Mouse (Mus musculus) hindbrain, embryonic 14.5 days (tissue): ENCODE results near the gene Nphp4. TPM values are rescaled to one million over a fixed set of nuclear protein-coding genes. Genes with fewer than 3 reads are reported as not detected.

Experiments
- ATAC-seq: fragments of 200-750 bp; cut with Nextera tagmentation; 2 replicates; pipeline ENCODE4 v1.8.0; 2017; ENCODE audit warnings: moderate number of reproducible peaks, mild to moderate bottlenecking, moderate TSS enrichment, moderate library complexity; ENCODE audit not compliant: low FRiP score
- DNase-seq: peaks from one replicate; pipeline ENCODE4 v3.0.0-alpha.2; 2015; ENCODE audit warnings: low spot score
- H3K27ac ChIP-seq: fragments of 300-500 bp; sonication (generic); 2 replicates; pipeline ENCODE4 v1.5.1; 2014; ENCODE audit warnings: mild to moderate bottlenecking, moderate library complexity
- H3K27me3 ChIP-seq: fragments of 300-500 bp; sonication (generic); 2 replicates; pipeline ENCODE4 v1.6.1; 2014; ENCODE audit warnings: mild to moderate bottlenecking, low read length, mixed read lengths; ENCODE audit not compliant: control insufficient read depth, insufficient read depth
- H3K36me3 ChIP-seq: fragments of 300-500 bp; sonication (generic); replicated peaks from 2 replicates; pipeline ENCODE4 v1.6.1; 2014; ENCODE audit not compliant: control insufficient read depth, insufficient read depth
- H3K4me1 ChIP-seq: fragments of 300-500 bp; sonication (generic); replicated peaks from 2 replicates; pipeline ENCODE4 v1.6.1; 2014; ENCODE audit warnings: antibody characterized with exemption, low read length, mixed read lengths; ENCODE audit not compliant: control insufficient read depth, insufficient read depth
- H3K4me2 ChIP-seq: fragments of 300-500 bp; sonication (generic); replicated peaks from 2 replicates; pipeline ENCODE4 v1.6.1; 2014; ENCODE audit warnings: mild to moderate bottlenecking, moderate library complexity
- H3K4me3 ChIP-seq: fragments of 300-500 bp; sonication (generic); replicated peaks from 2 replicates; pipeline ENCODE4 v1.5.1; 2014; ENCODE audit warnings: mild to moderate bottlenecking, low read length
- H3K9ac ChIP-seq: fragments of 300-500 bp; sonication (generic); 2 replicates; pipeline ENCODE4 v1.6.1; 2014
- H3K9me3 ChIP-seq: fragments of 300-500 bp; sonication (generic); 2 replicates; pipeline ENCODE4 v1.6.1; 2016; ENCODE audit warnings: low read length; ENCODE audit not compliant: control insufficient read depth
- WGBS: fragments of 180-500 bp; shearing (Covaris S2); extraction: QIAGEN DNeasy Blood & Tissue Kit; methylation state at CpG from one replicate; pipeline ENCODE4 v1.1.7; 2014; 5-methylcytosine and 5-hydroxymethylcytosine counted together
- polyA plus RNA-seq: library from polyadenylated mRNA; unstranded; fragments of >200 nt; fragmentation: Nextera tagmentation; extraction: Ambion mirVana; gene quantifications from 2 replicates; pipeline ENCODE4 v1.2.1, GENCODE M21; 2014

The Nphp4 gene
- polyA plus RNA-seq, 1 experiment from 2014 or later, result 6.6 TPM

DNA sequence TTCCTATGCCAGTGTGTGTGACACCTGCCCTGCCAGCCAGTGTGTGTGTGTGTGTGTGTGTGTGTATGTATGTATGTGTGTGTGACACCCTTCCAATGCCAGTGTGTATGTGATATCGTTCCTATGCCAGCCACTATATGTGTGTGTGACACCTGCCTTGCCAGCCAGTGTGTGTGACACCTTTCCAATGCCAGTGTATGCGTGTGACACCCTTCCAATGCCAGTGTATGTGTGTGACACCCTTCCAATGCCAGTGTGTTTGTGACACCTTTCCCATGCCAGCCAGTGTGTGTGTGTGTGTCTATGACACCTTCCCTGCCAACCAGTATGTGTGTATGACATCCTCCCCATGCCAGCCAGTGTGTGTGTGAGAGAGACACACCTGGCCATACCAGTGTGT is 132.7 kb downstream of the Nphp4 start:
- ATAC-seq, result no peak
- no peak overlapping the region for H3K4me2 ChIP-seq
- H3K4me1 ChIP-seq, result no peaks in the 10 kb centered on the region
- H3K27me3 ChIP-seq, result no peaks in the 10 kb centered on the region
- no peak overlapping the region for H3K9ac ChIP-seq
- no peak for DNase-seq
- 83% methylated on average over 2 of the region's 2 CpGs for WGBS
- H3K9me3 ChIP-seq, result no peaks in the 10 kb centered on the region
- H3K4me3 ChIP-seq, result no peak overlapping the region
- H3K27ac ChIP-seq, result no peak overlapping the region
- H3K36me3 ChIP-seq, result no peaks in the 10 kb centered on the region

DNA sequence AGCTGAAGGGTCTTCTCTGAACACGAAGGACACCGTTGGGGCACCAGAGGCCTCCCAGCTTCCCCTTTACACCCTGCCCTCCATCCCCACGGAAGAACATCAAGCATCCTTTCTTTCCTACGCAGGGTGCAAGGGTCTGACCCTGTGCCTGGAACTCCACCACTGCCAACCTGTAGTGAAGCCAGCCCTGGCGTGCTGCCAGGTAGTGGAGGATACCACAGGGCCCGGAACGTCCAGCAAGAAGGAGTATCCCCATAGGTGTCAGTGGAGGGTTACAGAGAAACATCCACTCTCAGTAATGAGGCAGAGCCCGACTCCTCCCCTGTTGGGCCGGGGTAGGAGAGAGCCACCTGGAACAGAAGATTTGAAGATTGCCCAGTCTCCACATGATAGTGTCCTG is 133.5 kb downstream of the Nphp4 start:
- Histone ChIP-seq H3K27ac (no peak overlapping the region), H3K36me3 (no peaks in the 10 kb centered on the region), H3K4me2 (no peak overlapping the region), H3K9ac (no peak overlapping the region), H3K4me3 (no peak overlapping the region), H3K4me1 (no peaks in the 10 kb centered on the region), H3K9me3 (no peaks in the 10 kb centered on the region), H3K27me3 (no peaks in the 10 kb centered on the region)
- ATAC-seq (no peak), DNase-seq (no peak)
- 83% methylated on average over 9 of the region's 9 CpGs for WGBS

Other genes with a start within 250 kb of the Nphp4 start
- gene Gpr153, start 202.5 kb upstream of the Nphp4 start, polyA plus RNA-seq, result 23.1 and 27.8 TPM in 2 replicates
- gene Hes3, start 185.0 kb upstream of the Nphp4 start, polyA plus RNA-seq, result 0.24 and 1.2 TPM in 2 replicates
- 20.6 and 22.8 TPM in 2 replicates for gene Icmt, start 179.5 kb upstream of the Nphp4 start, polyA plus RNA-seq
- 5.6 and 6.9 TPM in 2 replicates for gene Rnf207, start 157.7 kb upstream of the Nphp4 start, polyA plus RNA-seq
- gene Rpl22, start 151.0 kb upstream of the Nphp4 start, polyA plus RNA-seq, result 154 and 178 TPM in 2 replicates
- 41.9 and 46.7 TPM in 2 replicates for gene Chd5, start 138.1 kb upstream of the Nphp4 start, polyA plus RNA-seq
- gene Kcnab2, start 1.2 kb downstream of the Nphp4 start, polyA plus RNA-seq, result 19.6 and 23.7 TPM in 2 replicates